Mouse (Mus musculus) megakaryocyte, embryonic 14.5 days (primary cell): ENCODE measurements around the gene Tbxas1.

Experiments
- FLI1 ChIP-seq: IDR thresholded peaks from 2 replicates; pipeline ENCODE4 v1.6.1; 2012; ENCODE audit warnings: low read length, inconsistent platforms, mixed read lengths
- GATA1 ChIP-seq: IDR thresholded peaks from 3 replicates; pipeline ENCODE4 v1.6.1; 2012; ENCODE audit warnings: mixed read lengths, low read length, inconsistent platforms, borderline replicate concordance

DNA sequence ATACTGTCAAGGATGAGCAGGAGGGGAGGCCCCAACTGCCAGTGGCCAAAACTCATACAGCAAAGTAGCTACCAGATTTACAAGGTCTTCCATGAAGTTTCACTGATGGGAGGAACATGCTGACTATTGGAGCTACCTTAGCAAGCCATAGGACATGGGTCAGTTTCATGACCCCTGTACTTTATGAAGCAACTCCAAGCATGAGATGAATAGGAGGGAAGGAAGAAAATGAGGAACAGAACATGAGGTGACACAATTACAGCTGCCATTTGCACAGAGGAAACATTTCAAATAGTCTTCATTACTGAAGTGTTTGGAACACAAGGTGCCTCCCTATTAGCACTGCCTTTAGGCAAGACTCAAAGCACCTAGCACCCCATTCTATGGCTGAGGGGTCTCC is 9.4 kb upstream of the Tbxas1 start:
- TF ChIP-seq GATA1 (no peak), FLI1 (no peak)
